Mouse (Mus musculus) kidney, adult 11 months (tissue): Measurements from ENCODE around the gene Neurl4.
"Not testable (repeated sequence)": the region's sequence is repeated elsewhere in the genome, so short reads cannot be mapped to it uniquely, and the experiment has no call there.

Experiments
- DNase-seq: peaks from one replicate; pipeline ENCODE4 v3.0.0; 2022

Neurl4 gene

GRCm38 (mm10) chr11:69914372-69914764, 13.5 kb downstream of the Neurl4 start:
- no peak for DNase-seq

GRCm38 (mm10) chr11:69914917-69915430, 14.1 kb downstream of the Neurl4 start:
- DNase-seq: no peak

GRCm38 (mm10) chr11:69915667-69916627, 15.1 kb downstream of the Neurl4 start:
- DNase-seq: no peak

GRCm38 (mm10) chr11:69916652-69917378, 15.9 kb downstream of the Neurl4 start:
- not testable (repeated sequence) for DNase-seq

GRCm38 (mm10) chr11:69917379-69917948, 16.6 kb downstream of the Neurl4 start:
- DNase-seq: no peak

GRCm38 (mm10) chr11:69918118-69918517, 17.2 kb downstream of the Neurl4 start:
- DNase-seq: no peak

GRCm38 (mm10) chr11:69919053-69919452, 18.2 kb downstream of the Neurl4 start:
- no peak for DNase-seq

- peak; percentile 84 for DNase-seq
Measured at GRCm38 (mm10) chr11:69919661-69920265, 18.9 kb downstream of the Neurl4 start.

GRCm38 (mm10) chr11:69920266-69921031, 19.6 kb downstream of the Neurl4 start:
- DNase-seq: peak; percentile 59

GRCm38 (mm10) chr11:69921114-69922011, 20.5 kb downstream of the Neurl4 start, which contains the start of gene Eif5a:
Gene Eif5a (minus strand): TSS chr11:69921958.
- DNase-seq: peak; percentile 100

- no peak for DNase-seq
Measured at GRCm38 (mm10) chr11:69922012-69922756, 21.3 kb downstream of the Neurl4 start.

- DNase-seq: no peak
Measured at GRCm38 (mm10) chr11:69922796-69923195, 21.9 kb downstream of the Neurl4 start.

- no peak for DNase-seq
Measured at GRCm38 (mm10) chr11:69927501-69927900, 26.6 kb downstream of the Neurl4 start.

- DNase-seq: no peak
Measured at GRCm38 (mm10) chr11:69929712-69930111, 28.8 kb downstream of the Neurl4 start.

- DNase-seq: not testable (repeated sequence)
Measured at GRCm38 (mm10) chr11:69930176-69930575, 29.3 kb downstream of the Neurl4 start.

GRCm38 (mm10) chr11:69930967-69931537, 30.2 kb downstream of the Neurl4 start:
- no peak for DNase-seq

GRCm38 (mm10) chr11:69931769-69932168, 30.9 kb downstream of the Neurl4 start:
- no peak for DNase-seq

- DNase-seq: no peak
Measured at GRCm38 (mm10) chr11:69932254-69932653, 31.4 kb downstream of the Neurl4 start.

- DNase-seq: no peak
Measured at GRCm38 (mm10) chr11:69933066-69933465, 32.2 kb downstream of the Neurl4 start.

GRCm38 (mm10) chr11:69934169-69934568, 33.3 kb downstream of the Neurl4 start:
- peak; percentile 77 for DNase-seq
